Mouse (Mus musculus): ENCODE data around the gene Prkx. TPM values are rescaled to one million over a fixed set of nuclear protein-coding genes. Genes with fewer than 3 reads are reported as not detected.

The Prkx gene
- polyA plus RNA-seq (2017; shearing (Covaris generic)), result 61.7 TPM

GRCm38 (mm10) chrX:77796238-77796835 lies at the start of gene Prkx:
TSS of gene Prkx (minus strand) at chrX:77796278.

Other genes with a start within 250 kb of the Prkx start
- not detected for gene Pbsn, start 57.3 kb upstream of the Prkx start, polyA plus RNA-seq (2017; shearing (Covaris generic))
- gene Gm14744, start 68.5 kb upstream of the Prkx start, polyA plus RNA-seq (2017; shearing (Covaris generic)), result not detected
- gene 5430402E10Rik, start 128.8 kb upstream of the Prkx start, polyA plus RNA-seq (2017; shearing (Covaris generic)), result not detected